Mouse (Mus musculus): ENCODE data around the gene Wdcp. TPM values are rescaled to one million over a fixed set of nuclear protein-coding genes. Genes with fewer than 3 reads are reported as not detected.
"Not testable (repeated sequence)": the region's sequence is repeated elsewhere in the genome, so short reads cannot be mapped to it uniquely, and the experiment has no call there.

The Wdcp gene
- total RNA-seq (2021) = 10 to 100 TPM; 11.9 to 12.0 TPM
- long read RNA-seq, experiment 1, full-length matches to known transcripts = 1 of 1 reads
- long read RNA-seq, experiment 1, partial matches to known transcripts = 0 of 1 reads
- long read RNA-seq, experiment 1, other reads (novel, unspliced or antisense) = 0 of 1 reads
- long read RNA-seq, experiment 2, full-length matches to known transcripts = 3 of 4 reads
- long read RNA-seq, experiment 2, partial matches to known transcripts = 0 of 4 reads
- long read RNA-seq, experiment 2, other reads (novel, unspliced or antisense) = 1 of 4 reads

DNA sequence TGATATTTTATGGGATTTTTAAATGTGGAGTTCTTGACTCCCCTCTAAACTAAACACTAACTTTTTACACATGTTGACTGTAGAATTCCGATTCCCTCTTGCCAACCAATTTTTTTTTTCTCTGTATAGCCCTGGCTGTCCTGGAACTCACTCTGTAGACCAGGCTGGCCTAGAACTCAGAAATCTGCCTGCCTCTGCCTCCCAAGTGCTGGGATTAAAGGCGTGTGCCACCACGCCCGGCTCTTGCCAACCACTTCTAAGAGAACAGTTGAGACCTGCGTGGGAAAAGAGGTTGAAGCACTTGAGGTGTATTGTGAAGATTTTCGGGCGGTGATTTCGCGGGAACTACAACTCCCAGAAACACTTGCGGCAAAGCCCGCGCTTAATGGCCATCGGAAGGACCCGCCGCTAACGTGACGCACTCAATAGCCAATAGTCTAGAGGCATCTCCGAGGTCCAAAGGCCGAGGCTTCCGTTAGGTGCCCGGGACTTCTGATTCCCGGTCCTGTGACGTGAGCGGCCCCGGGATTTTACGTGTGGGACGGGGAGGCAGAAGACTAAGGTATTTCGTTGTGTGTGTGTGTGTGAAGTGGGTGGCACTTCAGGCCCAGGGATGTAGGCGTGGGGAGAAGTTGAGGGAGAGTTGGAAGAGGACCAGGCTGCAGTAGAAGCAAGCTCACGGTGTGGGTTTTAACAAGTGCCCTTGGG lies at the start of gene Wdcp:
TSS of gene Wdcp (plus strand) at position 414 of the 708 bp plus-strand sequence.
- DNase-seq (ENCODE audit: low spot score in 2 of 2) = peak; percentile 83 to 94

DNA sequence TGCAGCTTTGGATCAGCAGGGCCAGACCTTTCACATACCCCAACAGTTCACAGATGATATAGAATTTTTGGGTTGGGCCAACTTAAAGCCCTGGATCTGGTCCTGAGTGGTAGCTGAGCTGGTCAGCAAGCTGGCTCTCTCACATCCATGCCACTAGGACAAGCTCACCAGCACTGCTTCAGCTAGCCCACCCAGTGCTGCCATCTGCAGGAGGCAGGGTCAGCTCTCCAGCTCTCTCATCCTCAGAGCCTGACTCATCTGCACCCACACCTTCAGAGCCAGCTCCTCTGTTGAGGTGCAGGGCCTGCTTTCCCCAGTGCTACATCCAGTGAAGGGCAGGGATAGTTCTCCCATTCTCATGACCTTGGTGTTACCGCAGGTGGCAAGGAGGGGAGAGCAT lies 49.4 kb upstream of the Wdcp start:
- no peak for DNase-seq (ENCODE audit: low spot score in 2 of 2)

DNA sequence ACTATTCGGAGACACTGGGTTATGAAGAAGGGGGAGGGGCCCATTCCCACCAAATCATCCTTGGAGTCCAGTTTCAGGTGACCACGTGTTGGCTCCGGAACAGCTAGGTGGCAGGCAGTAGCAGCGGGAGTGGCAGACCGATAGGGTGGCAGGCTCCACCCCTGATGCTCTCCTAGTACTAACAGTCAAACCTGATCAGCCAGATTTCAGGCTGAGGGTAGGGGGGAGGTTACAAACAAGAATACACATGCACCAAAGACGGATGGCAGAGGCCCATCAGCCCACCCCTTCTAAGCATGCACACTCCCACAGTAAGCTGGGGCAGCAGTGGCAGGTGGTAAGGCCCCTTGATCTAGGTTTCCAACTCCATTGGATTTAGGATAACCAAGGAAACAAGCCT lies 45.6 kb upstream of the Wdcp start:
- DNase-seq (ENCODE audit: low spot score in 2 of 2) = not testable (repeated sequence)

DNA sequence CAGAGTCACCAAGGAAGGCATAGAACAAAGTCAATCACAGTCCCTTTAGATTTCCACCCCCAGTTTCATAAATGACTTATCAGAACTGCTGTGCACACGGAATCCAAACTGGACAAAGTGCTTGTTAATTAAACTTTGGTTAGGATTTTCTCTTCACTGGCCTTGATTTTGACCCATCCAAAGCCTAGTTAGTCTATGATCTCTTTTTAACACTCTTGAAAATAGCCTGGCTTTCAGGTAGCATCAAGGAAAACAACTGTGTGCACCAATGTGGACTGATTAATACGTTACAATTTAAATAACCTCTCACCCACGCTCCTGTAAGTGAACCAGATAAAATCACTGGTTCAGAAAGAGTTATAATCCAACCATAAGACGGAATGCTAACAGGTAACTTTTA lies 32.1 kb upstream of the Wdcp start:
- DNase-seq (ENCODE audit: low spot score in 2 of 2) = no peak

DNA sequence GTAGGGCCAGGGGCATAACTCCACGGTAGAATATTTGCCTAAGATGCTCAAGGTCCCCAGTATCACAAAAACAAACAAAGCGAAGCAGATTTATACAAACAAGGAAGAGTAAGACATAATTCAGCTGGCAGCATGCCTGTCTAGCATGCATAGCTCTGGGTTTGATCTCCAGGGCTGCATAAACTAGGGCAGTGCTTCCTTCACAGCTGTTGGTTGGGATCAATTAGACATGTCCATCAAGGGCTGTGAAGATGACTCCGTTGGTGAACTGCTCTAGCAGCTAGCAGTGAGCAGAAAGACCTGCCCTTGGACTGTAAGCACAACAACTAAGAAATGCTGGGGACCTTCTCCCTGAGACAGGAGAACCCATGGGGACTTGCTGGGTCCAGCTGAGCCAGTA lies 31.4 kb upstream of the Wdcp start:
- no peak for DNase-seq (ENCODE audit: low spot score in 2 of 2)

DNA sequence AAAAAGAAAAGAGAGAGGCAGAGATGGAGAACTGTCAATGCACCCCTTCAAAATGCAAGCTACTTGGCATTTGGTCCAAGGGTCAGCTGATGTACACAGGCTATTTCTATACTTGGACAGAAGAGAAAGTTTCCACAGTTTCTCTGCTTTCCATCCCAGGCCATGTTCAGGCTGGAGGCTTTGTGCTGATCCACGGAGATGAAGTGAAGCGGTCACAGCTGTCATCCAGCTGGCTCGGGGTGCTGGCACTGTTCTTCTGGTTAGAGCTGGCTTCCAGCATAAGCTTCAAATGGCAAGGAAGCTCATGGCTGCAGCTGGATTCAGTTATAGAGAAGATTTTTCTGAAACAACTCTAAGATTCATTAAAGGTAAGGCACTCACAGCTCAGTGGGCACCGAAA lies 29.5 kb upstream of the Wdcp start:
- no peak for DNase-seq (ENCODE audit: low spot score in 2 of 2)

DNA sequence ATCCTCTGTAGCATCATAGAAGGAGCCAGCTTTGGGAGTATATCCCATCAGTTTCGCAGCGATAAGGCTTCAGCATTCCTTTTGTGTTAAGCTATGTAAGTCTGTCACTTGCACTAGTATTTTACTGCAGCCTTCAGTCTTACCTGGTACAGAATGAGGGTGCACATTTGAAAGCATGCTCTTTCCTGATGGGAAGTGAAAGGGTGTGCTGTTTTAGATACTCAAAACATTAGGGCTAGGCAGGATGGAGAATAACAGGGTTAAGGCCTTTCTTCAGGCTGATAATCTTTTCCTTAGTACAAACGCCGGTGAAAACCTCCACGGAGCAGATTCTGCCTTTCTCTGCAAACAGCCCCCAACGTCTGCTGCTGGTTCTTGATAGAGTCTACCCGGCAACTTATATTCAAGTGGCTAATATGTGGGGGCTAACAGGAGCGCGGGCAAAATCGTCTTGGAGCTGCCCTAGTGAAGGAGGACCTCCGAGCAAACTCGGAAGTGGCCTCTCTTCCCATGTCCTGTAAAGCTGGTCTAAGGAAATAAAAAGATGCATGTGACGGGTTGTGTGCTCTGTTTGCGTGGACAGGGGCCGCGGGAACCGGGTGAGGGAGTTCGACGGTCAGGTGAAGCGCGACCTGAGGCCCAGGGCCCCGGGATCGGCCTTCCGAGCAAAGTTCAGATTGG lies 26.3 kb upstream of the Wdcp start:
- DNase-seq (ENCODE audit: low spot score in 2 of 2) = no peak

DNA sequence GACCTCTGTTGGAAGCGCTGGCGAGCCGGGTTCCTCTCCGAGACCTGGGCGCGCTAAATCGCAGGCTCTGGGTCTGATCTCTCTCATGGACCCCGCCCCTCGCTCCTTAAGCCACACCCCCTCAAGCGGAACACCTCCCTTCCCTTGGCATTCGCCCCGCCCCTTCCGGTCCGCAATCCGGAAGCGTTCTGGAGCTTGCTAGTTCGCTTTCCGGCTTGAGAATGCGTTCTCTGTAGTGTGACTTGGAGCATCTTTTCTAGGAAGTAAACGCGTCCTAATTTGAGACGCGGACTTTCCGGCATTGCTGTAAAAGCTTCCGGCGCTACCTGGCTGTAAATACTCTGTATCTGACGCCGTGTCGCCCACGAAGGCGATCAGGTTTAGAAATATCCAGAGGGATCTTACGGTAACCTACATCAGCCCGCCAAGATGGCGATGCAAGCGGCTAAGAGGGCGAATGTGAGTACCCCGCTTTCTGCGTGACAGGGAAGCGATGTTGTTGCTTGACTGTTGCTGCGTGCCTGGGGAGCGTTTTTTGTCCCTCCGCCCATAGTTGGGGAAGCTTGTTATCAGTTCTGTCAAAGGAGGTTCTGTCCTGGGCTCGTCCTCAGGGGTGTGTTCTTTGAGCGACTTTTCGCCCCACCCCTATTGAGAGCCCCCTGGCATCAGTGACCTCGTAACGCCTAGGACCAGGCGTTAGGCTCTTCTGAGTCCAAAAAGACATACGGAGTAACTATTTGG lies 25.6 kb upstream of the Wdcp start, which contains the start of gene Sf3b6:
TSS of gene Sf3b6 (plus strand) at position 184 of the 741 bp plus-strand sequence.
- peak; percentile 95 to 98 for DNase-seq (ENCODE audit: low spot score in 2 of 2)

DNA sequence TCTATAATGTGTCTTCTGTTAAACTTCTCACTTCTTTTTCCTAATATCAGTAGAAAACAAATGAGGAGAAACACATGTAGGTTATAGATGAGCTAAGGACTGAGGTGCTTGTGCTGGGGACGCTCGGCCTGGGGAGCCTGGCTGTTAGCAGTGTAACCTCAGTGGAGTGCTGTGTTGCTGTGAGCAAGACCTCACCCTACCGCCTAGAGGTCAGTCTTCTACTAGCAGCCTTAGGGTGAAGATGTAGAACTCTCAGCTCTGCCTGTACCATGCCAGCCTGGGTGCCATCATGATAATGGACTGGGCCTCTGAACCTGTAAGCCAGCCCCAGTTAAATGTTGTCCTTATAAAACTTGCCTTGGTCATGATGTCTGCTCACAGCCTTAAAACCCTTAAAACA lies 15.8 kb upstream of the Wdcp start:
- DNase-seq (ENCODE audit: low spot score in 2 of 2) = no peak

DNA sequence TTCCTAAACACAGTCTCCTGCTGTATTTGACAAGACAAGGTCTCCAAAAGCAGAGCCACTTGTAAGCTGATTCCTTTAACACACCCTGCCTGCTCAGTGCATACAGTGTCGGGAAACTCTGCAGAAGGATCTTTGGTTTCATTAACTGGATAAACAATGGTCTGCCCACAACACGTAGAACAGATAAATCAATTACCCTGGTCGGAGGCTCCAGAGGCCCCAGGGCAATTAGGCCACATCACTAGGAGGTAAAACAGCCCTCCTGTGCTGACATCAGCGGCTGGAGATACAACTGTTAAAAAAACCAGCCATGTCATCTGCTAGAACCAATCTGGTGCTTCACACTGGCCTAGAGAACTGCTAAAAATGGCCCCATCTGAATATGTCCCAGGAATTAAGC lies 6.1 kb upstream of the Wdcp start:
- no peak for DNase-seq (ENCODE audit: low spot score in 2 of 2)

DNA sequence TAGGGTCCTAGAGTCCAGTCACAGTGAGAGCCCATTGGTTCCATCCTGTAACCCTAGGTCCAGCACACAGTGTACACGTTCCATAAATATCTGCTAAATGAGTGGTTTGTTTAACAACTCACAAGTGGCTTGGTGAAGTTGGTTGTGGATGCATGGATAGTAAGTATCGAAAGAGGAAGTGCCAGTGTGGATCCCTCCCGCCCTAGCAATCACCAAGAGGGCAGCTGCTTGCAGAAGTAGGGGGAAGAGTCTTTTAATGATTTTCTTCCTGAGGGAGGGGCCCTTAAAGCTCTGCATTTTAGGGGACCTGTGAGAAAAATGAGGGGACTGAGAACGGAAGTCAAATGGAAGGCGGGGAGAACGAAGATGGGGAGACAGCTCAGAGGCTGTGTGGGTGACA lies 3.1 kb upstream of the Wdcp start:
- no peak for DNase-seq (ENCODE audit: low spot score in 2 of 2)

DNA sequence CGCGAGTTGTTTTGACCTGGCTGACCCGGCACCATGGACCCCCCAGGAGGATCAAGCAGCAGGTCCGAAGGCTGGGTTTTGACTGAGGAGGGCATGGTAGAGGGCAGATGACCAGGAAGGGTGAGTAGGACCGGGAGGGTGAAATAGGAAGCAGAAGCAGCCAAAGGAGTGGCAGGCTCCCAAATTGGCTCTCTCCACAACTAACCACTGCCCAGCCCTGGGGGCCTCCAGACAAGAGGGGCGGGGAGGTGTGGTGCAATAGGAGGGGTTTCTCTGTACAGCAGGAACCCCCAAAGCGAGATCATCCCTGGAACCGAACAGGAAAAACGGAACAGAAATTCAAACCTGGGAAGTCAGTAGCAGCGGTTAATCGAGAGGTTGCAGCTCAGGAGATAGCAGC lies 2.4 kb upstream of the Wdcp start:
- no peak for DNase-seq (ENCODE audit: low spot score in 2 of 2)

DNA sequence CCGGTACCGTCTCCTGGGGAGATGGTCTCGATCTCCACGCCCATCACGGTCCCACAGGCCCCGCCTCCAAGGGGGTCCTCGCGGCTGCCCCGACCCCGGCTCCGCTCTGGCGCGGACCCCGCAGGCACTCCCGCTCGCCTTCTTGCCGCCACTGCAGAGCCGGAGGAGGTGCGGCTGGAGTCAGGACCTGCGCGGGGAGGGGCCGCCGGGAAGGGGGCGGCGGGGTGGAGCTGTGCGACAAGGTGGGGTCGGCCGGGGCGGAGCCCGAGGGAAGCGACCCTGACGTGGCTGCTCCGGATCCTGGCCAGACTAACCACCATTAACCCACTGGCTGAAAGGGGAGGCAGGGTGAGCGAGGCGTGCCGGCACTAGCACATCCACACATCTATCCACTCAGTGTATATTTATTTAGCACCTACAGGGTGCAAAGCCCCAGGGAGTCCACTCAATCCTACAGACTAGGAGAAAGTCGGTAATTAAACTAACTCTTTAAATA lies 1.7 kb upstream of the Wdcp start, which contains the start of gene Fkbp1b:
TSS of gene Fkbp1b (minus strand) at position 200 of the 496 bp plus-strand sequence.
- peak; percentile 28 to 31 for DNase-seq (ENCODE audit: low spot score in 2 of 2)

DNA sequence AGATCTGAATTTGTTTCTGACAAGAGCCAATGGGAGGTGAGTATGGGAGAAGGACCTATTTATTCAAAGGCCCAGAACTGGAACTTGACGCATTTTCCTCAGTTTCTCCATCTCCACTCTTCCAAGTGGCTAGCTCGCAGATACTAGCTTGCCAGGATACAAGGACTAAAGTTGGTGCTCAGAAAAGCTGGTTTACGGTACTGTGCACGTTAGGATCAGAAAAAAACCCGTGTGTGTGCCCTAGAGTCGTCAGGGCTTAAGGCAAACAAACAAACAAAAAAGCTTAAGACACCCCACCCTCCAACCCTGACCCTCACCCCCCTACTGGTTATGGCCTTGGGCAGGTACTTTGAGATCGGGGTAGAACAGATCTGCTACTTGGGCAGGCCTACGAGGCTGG lies 647 bp upstream of the Wdcp start:
- no peak for DNase-seq (ENCODE audit: low spot score in 2 of 2)

DNA sequence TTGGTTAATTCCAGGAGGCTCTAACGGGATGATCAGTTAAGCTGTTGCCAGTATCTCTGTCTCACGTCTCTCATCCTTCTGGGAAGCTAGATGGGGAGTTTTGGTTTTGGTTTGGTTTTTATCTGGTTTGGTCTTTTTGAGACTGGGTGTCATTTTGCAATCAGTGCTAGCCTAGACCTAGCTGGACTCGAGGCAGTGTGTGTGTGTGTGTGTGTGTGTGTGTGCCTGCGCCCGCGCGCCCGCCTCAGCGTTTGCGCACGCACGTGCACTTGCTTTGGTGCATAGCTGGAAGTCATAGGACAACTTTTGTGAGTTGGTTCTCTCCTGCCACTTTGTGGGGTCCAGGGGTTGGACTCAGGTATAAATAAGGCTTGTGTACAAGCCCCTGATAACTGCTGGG lies 638 bp downstream of the Wdcp start:
- DNase-seq (ENCODE audit: low spot score in 2 of 2) = peak; percentile 20 to 27

DNA sequence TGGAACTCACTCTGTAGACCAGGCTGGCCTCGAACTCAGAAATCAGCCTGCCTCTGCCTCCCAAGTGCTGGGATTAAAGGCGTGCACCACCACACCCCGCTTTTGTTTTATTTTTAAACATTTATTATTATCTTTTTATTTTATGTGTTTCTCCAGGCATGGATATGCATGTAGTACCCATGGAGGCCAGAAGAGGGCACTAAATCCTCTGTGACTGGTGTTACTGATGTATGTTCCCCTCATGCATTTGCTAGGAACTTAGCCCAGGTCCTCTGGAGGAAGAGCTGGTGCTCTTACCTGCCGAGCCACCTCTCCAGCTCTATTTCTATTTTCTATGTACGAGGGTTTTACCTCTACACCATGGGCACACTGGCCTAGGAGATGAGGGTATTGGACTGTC lies 13.1 kb downstream of the Wdcp start:
- DNase-seq (ENCODE audit: low spot score in 2 of 2) = no peak

DNA sequence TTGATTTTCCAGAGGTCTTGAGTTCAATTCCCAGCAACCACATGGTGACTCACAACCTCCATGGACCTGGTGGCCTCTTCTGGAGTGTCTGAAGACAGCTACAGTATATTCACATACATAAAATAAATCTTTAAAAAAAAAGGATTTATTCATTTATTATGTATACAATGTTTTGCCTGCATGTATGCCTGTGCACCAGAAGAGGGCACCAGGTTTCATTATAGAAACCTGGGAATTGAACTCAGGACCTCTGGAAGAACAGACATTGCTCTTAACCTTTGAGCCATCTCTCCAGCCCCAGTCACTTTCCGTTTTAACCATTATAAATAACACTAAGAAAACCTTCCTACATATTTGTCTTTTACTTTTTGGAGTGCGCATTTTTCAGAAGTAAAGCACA lies 13.7 kb downstream of the Wdcp start:
- no peak for DNase-seq (ENCODE audit: low spot score in 2 of 2)

DNA sequence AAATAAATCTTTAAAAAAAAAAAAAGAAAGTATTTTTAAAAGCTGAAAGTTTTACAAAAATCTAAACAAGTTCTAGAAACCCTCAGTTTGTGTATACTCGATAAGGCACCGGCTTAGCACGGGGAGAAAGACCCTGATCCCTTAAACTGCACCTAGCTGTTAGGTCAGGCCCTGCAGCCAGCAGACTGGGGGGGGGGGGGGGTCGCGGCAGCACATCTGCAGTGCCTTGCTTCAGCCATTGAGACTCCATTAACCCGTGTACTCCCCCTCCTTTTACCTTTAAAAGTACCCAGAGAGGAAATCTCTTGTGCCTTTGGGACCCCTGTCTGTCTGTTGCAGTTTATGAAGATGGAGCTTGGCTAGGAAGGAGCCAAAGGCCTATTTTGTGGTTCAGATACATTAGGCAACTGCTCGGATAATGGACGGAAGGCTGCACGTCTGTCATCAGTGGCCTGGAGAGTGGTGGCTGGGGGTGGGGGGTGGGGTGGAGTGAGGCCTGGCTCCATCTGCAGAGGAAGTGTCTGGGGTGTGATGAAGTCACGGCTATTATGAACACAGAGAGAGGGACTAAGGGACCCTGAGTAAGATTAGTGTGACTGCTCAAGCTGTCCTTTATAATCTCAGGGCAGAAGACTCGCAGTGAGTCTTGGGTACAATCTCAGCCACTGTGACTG lies 16.3 kb downstream of the Wdcp start:
- DNase-seq (ENCODE audit: low spot score in 2 of 2) = no peak

DNA sequence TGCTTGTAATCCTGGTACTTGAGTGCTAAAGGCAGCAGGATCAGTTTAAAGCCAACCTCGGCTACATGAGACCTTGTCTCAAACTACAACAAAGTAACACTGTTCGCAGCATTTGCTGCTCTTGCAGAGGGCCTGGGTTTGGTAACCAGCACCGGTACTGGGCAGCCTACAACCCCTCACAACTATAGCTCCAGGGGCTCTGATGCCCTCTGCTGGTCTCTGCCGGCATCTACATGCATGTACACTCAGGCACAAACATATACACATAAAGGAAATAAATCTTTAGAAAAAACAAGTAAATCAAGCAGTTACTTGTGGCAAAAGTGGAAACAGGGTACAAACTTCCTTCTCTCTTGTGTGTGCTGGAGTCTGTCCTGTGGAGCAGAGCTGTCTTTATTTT lies 19.6 kb downstream of the Wdcp start:
- DNase-seq (ENCODE audit: low spot score in 2 of 2) = no peak

DNA sequence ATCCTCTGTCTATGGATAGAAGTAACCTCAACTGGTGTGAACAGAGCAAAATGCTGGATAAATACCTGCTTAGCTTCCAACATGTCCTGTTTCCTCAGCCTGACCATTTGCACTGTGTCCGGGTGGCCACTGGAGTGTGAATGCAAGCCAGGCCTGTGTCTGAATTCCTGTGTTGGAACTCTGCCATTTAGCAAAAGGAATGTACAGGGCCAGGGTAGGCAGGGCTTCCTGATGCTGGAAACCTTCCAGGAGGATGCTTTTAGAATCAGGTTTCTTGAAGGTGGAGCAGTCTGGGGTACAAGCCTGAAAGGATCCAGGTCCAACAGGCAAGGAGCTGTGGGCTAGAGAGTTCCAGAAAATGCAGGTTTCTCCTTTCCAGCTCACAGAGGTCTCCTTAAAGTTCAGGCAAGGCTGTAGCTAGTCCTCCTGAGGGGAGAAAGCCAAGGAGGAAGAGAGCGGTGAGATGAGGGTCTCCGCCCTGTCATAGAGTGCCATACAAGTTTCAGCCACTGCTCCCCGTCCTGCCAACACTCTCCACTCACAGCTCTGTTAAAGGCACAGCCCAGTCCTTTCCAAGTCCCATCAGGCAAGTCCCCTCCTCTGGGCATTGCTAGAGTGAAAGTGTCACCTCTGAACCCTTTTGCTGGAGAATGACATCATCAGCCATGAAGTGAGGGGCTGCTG lies 20.7 kb downstream of the Wdcp start:
- DNase-seq (ENCODE audit: low spot score in 2 of 2) = no peak

Data from layer of hippocampus, postnatal 14 days (tissue).